In genomic region chr2:172229190-172229589, GRCm38 (mm10) we compare ENCODE assay signal across 30 mouse cellular contexts. TPM values are rescaled to one million over a fixed set of nuclear protein-coding genes. Genes with fewer than 3 reads are reported as not detected.
DNase-seq lines count a peak whose midpoint lies in the region; ATAC-seq lines count a peak whose summit lies in the region.
"Had no signal": no experiment of that assay in that cellular context is flagged by ENCODE, and none has a peak within 500 bp of the region (broad histone marks: within the 10 kb centered on the region; RNA-seq: fewer than 3 reads in every experiment).

No protein-coding gene starts in this region.

- H3K36me3 ChIP-seq in heart, embryonic 12.5 days: no peaks in the 10 kb centered on the region
- no peaks in the 10 kb centered on the region for H3K36me3 ChIP-seq in heart, embryonic 15.5 days
- H3K36me3 ChIP-seq: forebrain, embryonic 10.5 days had no signal

- intact Hi-C loops in heart, postnatal 25 days (cut with DNase I): no loop called here
- intact Hi-C loops in heart, postnatal 10 days (cut with DNase I): loop anchor here (10.0 kb wide), 1 partner anchor 526 kb away; no protein-coding TSS in a partner anchor

- 18% methylated on average over 3 of the region's 3 CpGs for WGBS in heart, embryonic 12.5 days
- 15% methylated on average over 3 of the region's 3 CpGs for WGBS in heart, embryonic 15.5 days

- peak overlapping the region; percentile 65 for H3K27ac ChIP-seq in heart, embryonic 12.5 days (ENCODE audit: poor library complexity, severe bottlenecking)
- H3K27ac ChIP-seq in heart, embryonic 15.5 days: peak overlapping the region; percentile 47
- H3K27ac ChIP-seq: forebrain, embryonic 10.5 days; forebrain, embryonic 13.5 days; hindbrain, embryonic 14.5 days; hindbrain, postnatal 0 days had no signal

- H3K4me2 ChIP-seq in heart, embryonic 12.5 days: peak overlapping the region; percentile 52
- peak overlapping the region; percentile 43 for H3K4me2 ChIP-seq in heart, embryonic 15.5 days
- H3K4me2 ChIP-seq: forebrain, embryonic 13.5 days; hindbrain, embryonic 14.5 days had no signal

- H3K9me3 ChIP-seq in heart, embryonic 12.5 days (replicated peaks): 0 out of 2 replicates have a peak, but pooled peaks cover 2% of the 10 kb centered on the region
- no peaks in the 10 kb centered on the region for H3K9me3 ChIP-seq in heart, embryonic 15.5 days (replicated peaks)
- H3K9me3 ChIP-seq: forebrain, embryonic 10.5 days; forebrain, embryonic 13.5 days had no signal

- H3K4me3 ChIP-seq in heart, embryonic 12.5 days: no peak overlapping the region
- H3K4me3 ChIP-seq in heart, embryonic 15.5 days: no peak overlapping the region
- H3K4me3 ChIP-seq: forebrain, embryonic 10.5 days; forebrain, embryonic 13.5 days had no signal

- DNase-seq in heart, adult 11 months: peak; percentile 71
- DNase-seq in heart, adult 18-20 months: no peak
- no peak for DNase-seq in heart, postnatal 25 days (ENCODE audit: low spot score)
- no peak for DNase-seq in heart, adult 8-10 months (ENCODE audit: low spot score)
- DNase-seq in heart, postnatal 10 days: peak; percentile 15 to 29
- DNase-seq in left cerebral cortex, adult 9 months (ENCODE audit: low spot score in 2 of 2): no peak
- DNase-seq: adrenal gland, adult 8-10 months; adrenal gland, postnatal 25 days; cerebellum, adult 11-12 months; cerebellum, adult 8-10 months; cerebellum, postnatal 14 days; gastrocnemius, postnatal 10 days; gastrocnemius, postnatal 36 days; kidney, adult 18-20 months; kidney, adult 9 months had no signal

- peak; percentile 77 for ATAC-seq in heart, embryonic 12.5 days (ENCODE audit: insufficient number of reproducible peaks, low FRiP score)
- peak; percentile 82 for ATAC-seq in heart, embryonic 15.5 days (replicated peaks; ENCODE audit: insufficient number of reproducible peaks, insufficient read depth, low FRiP score, low read depth)
- ATAC-seq: activated CD4-positive, CD25-positive, alpha-beta regulatory T cell, adult 4 months; forebrain, embryonic 13.5 days; forebrain, embryonic 16.5 days; hindbrain, postnatal 0 days; inflammation-experienced regulatory T-cells, adult 6 months; intestine, embryonic 16.5 days had no signal

- peaks cover 24% of the 10 kb centered on the region for H3K4me1 ChIP-seq in heart, embryonic 12.5 days (replicated peaks)
- H3K4me1 ChIP-seq in heart, embryonic 15.5 days (replicated peaks): peaks cover 19% of the 10 kb centered on the region
- H3K4me1 ChIP-seq: forebrain, embryonic 10.5 days; forebrain, embryonic 13.5 days had no signal

- no peak overlapping the region for H3K9ac ChIP-seq in heart, embryonic 12.5 days
- no peak overlapping the region for H3K9ac ChIP-seq in heart, embryonic 15.5 days
- H3K9ac ChIP-seq: forebrain, embryonic 13.5 days; hindbrain, embryonic 14.5 days had no signal

- H3K27me3 ChIP-seq in heart, embryonic 12.5 days (replicated peaks): no peaks in the 10 kb centered on the region
- 0 out of 2 replicates have a peak, but pooled peaks cover 3% of the 10 kb centered on the region for H3K27me3 ChIP-seq in heart, embryonic 15.5 days
- H3K27me3 ChIP-seq: forebrain, embryonic 13.5 days had no signal

RNA-seq across cellular contexts. Expression of gene Mc3r, which starts 19.1 kb away (rescaled TPM):
- total RNA-seq in heart, adult 18-20 months (2021): not detected
- not detected in 2 replicates for polyA plus RNA-seq in heart, embryonic 12.5 days (2016; fragmentation: Nextera tagmentation; extraction: Ambion mirVana)
- total RNA-seq in heart, postnatal 25 days (2021): not detected
- not detected in 2 replicates for polyA plus RNA-seq in heart, embryonic 15.5 days (2015; fragmentation: Nextera tagmentation; extraction: Ambion mirVana)
- not detected for total RNA-seq in heart, adult 8-10 months (2022)
- total RNA-seq in heart, postnatal 10 days (2021): not detected
- total RNA-seq: adrenal gland, adult 8-10 months; adrenal gland, postnatal 25 days; ES-E14; gastrocnemius, adult 18-20 months; gastrocnemius, postnatal 10 days; gastrocnemius, postnatal 36 days; granulocyte monocyte progenitor cell, adult 5-6 weeks had no signal
- polyA plus RNA-seq: activated CD4-positive, CD25-positive, alpha-beta regulatory T cell, adult 4 months; embryonic facial prominence, embryonic 11.5 days; forebrain, embryonic 10.5 days; hindbrain, embryonic 11.5 days; inflammation-experienced regulatory T-cells, adult 6 months; intestine, embryonic 16.5 days had no signal

Comparison
In these comparisons a context has a peak if more than half of its experiments do, and no peak if none do; other contexts are left out.
1. DNase-seq: peak in heart, adult 11 months (single experiment) and heart, postnatal 10 days (2 of 2); none in heart, adult 18-20 months (0 of 2), heart, postnatal 25 days (single experiment), heart, adult 8-10 months (single experiment) and left cerebral cortex, adult 9 months (0 of 2).